8 mouse cellular contexts compared by ENCODE assay signal in genomic region chr11:62648591-62649391, GRCm38 (mm10). TPM values are rescaled to one million over a fixed set of nuclear protein-coding genes. Genes with fewer than 3 reads are reported as not detected.
DNase-seq lines count a peak whose midpoint lies in the region; ATAC-seq lines count a peak whose summit lies in the region.

Gene Mmgt2, plus strand, starts transcription at chr11:62648664.

- peak within 1 kb of the TSS; percentile 94 for H3K27ac ChIP-seq in heart, embryonic 13.5 days (replicated peaks)
- peak within 1 kb of the TSS; percentile 72 for H3K27ac ChIP-seq in liver, embryonic 13.5 days
- H3K27ac ChIP-seq in stomach, embryonic 14.5 days (ENCODE audit: low read length): peak within 1 kb of the TSS; percentile 87

- peaks cover 25% of the 10 kb centered on the region for H3K36me3 ChIP-seq in heart, embryonic 13.5 days
- no peaks in the 10 kb centered on the region for H3K36me3 ChIP-seq in liver, embryonic 13.5 days
- peaks cover 4% of the 10 kb centered on the region for H3K36me3 ChIP-seq in stomach, embryonic 14.5 days (ENCODE audit: control insufficient read depth, insufficient read depth, low read length)

- no peaks in the 10 kb centered on the region for H3K27me3 ChIP-seq in heart, embryonic 13.5 days (replicated peaks)
- H3K27me3 ChIP-seq in liver, embryonic 13.5 days: peaks cover 7% of the 10 kb centered on the region; the same call in 1 of the 2 replicates
- no peaks in the 10 kb centered on the region for H3K27me3 ChIP-seq in stomach, embryonic 14.5 days (ENCODE audit: control insufficient read depth, insufficient read depth, low read length)

- ATAC-seq in heart, embryonic 13.5 days (ENCODE audit: extremely low read depth, insufficient number of reproducible peaks, low FRiP score, low TSS enrichment): peak; percentile 86
- ATAC-seq in liver, embryonic 13.5 days (ENCODE audit: low read depth): peak; percentile 91
- peak; percentile 91 for ATAC-seq in stomach, embryonic 14.5 days (ENCODE audit: insufficient number of reproducible peaks, insufficient read depth, low FRiP score, low read depth)

- H3K4me1 ChIP-seq in heart, embryonic 13.5 days: peaks cover 59% of the 10 kb centered on the region
- peaks cover 62% of the 10 kb centered on the region for H3K4me1 ChIP-seq in liver, embryonic 13.5 days (replicated peaks)
- peaks cover 30% of the 10 kb centered on the region for H3K4me1 ChIP-seq in stomach, embryonic 14.5 days (ENCODE audit: control insufficient read depth, insufficient read depth, low read length)

- peak within 1 kb of the TSS; percentile 91 for H3K4me2 ChIP-seq in heart, embryonic 13.5 days
- peak within 1 kb of the TSS; percentile 99 for H3K4me2 ChIP-seq in liver, embryonic 13.5 days
- peak within 1 kb of the TSS; percentile 93 for H3K4me2 ChIP-seq in stomach, embryonic 14.5 days (replicated peaks; ENCODE audit: low read depth, low read length)

- peak within 1 kb of the TSS; percentile 89 for H3K4me3 ChIP-seq in heart, embryonic 13.5 days
- peak within 1 kb of the TSS; percentile 74 for H3K4me3 ChIP-seq in liver, embryonic 13.5 days (replicated peaks)
- peak within 1 kb of the TSS; percentile 77 for H3K4me3 ChIP-seq in stomach, embryonic 14.5 days (ENCODE audit: low read depth, low read length)

- under 1% methylated on average over 29 of the region's 53 CpGs for WGBS in heart, embryonic 13.5 days
- WGBS in liver, embryonic 13.5 days (ENCODE audit: insufficient replicate concordance): under 1% methylated on average over 37 of the region's 53 CpGs
- 1% methylated on average over 35 of the region's 53 CpGs for WGBS in stomach, embryonic 14.5 days

- H3K9me3 ChIP-seq in heart, embryonic 13.5 days: no peaks in the 10 kb centered on the region
- no peaks in the 10 kb centered on the region for H3K9me3 ChIP-seq in liver, embryonic 13.5 days (replicated peaks)
- no peaks in the 10 kb centered on the region for H3K9me3 ChIP-seq in stomach, embryonic 14.5 days (ENCODE audit: control insufficient read depth, low read depth, low read length)

- peak within 1 kb of the TSS; percentile 94 for H3K9ac ChIP-seq in heart, embryonic 13.5 days
- H3K9ac ChIP-seq in liver, embryonic 13.5 days: peak within 1 kb of the TSS; percentile 80
- peak within 1 kb of the TSS; percentile 68 for H3K9ac ChIP-seq in stomach, embryonic 14.5 days (replicated peaks; ENCODE audit: low read depth, low read length)

- peak; percentile 92 to 93 for DNase-seq in CD8-positive naive resting alpha-beta T cell, adult 2 months (ENCODE audit: low read depth in 2 of 2, low spot score in 2 of 2)
- peak; percentile 61 for DNase-seq in c-Kit-negative CD71-positive TER-119-positive erythroid progenitor cells, embryonic 14.5 days (ENCODE audit: low read depth, low spot score)
- peak; percentile 57 for DNase-seq in fibroblast of lung, adult 2 months (ENCODE audit: low read depth)
- peak; percentile 98 for DNase-seq in kidney, postnatal 10 days
- DNase-seq in liver, embryonic 13.5 days: peak; percentile 89
- DNase-seq in natural killer cell, adult 2 months (ENCODE audit: low spot score in 2 of 2): peak; percentile 90 to 93

RNA-seq across cellular contexts. Expression of gene Mmgt2, which starts in this region (rescaled TPM):
- polyA plus RNA-seq in heart, embryonic 13.5 days (2015; fragmentation: Nextera tagmentation; extraction: Ambion mirVana): 42.8 and 53.9 TPM in 2 replicates
- 12.2 and 12.3 TPM in 2 replicates for polyA plus RNA-seq in liver, embryonic 13.5 days (2015; fragmentation: Nextera tagmentation; extraction: Ambion mirVana)
- polyA plus RNA-seq in stomach, embryonic 14.5 days (2014; fragmentation: Nextera tagmentation; extraction: Ambion mirVana): 49.6 and 50.5 TPM in 2 replicates

Comparison
In these comparisons a context has a peak if more than half of its experiments do, and no peak if none do; other contexts are left out.
1. Peak in every context shown above with its lines: DNase-seq, ATAC-seq, H3K4me3 ChIP-seq and H3K27ac ChIP-seq.